Mouse (Mus musculus): ENCODE measurements around the gene Trip6.

Trip6 gene

GRCm38 (mm10) chr5:137314193-137315083 is at the start of gene Trip6:
Gene Trip6, minus strand, starts transcription at chr5:137314404.
- DNase-seq (ENCODE audit: low read depth, low spot score) = peak; percentile 89

- DNase-seq (ENCODE audit: low read depth, low spot score) = peak; percentile 64
These were observed 44.2 kb upstream of the Trip6 start for GRCm38 (mm10) chr5:137358382-137358781.

- DNase-seq (ENCODE audit: low read depth, low spot score) = peak; percentile 60
These were observed 39.9 kb upstream of the Trip6 start for GRCm38 (mm10) chr5:137354091-137354490.

GRCm38 (mm10) chr5:137352011-137352975 is 38.1 kb upstream of the Trip6 start:
- DNase-seq (ENCODE audit: low read depth, low spot score) = peak; percentile 93

GRCm38 (mm10) chr5:137351394-137351793 is 37.2 kb upstream of the Trip6 start:
- no peak for DNase-seq (ENCODE audit: low read depth, low spot score)

- DNase-seq (ENCODE audit: low read depth, low spot score) = no peak
These were observed 36.8 kb upstream of the Trip6 start for GRCm38 (mm10) chr5:137351058-137351380.

- DNase-seq (ENCODE audit: low read depth, low spot score) = no peak
These were observed 36.2 kb upstream of the Trip6 start for GRCm38 (mm10) chr5:137350205-137351057.

- DNase-seq (ENCODE audit: low read depth, low spot score) = peak; percentile 98
These were observed 35.4 kb upstream of the Trip6 start, which contains the start of gene Ephb4 for GRCm38 (mm10) chr5:137349384-137350204. Gene Ephb4, plus strand, starts transcription at chr5:137350109.

- DNase-seq (ENCODE audit: low read depth, low spot score) = no peak
These were observed 34.5 kb upstream of the Trip6 start for GRCm38 (mm10) chr5:137348482-137349383.

GRCm38 (mm10) chr5:137347856-137348255 is 33.7 kb upstream of the Trip6 start:
- no peak for DNase-seq (ENCODE audit: low read depth, low spot score)

- DNase-seq (ENCODE audit: low read depth, low spot score) = no peak
These were observed 32.8 kb upstream of the Trip6 start for GRCm38 (mm10) chr5:137346983-137347382.

GRCm38 (mm10) chr5:137346388-137346787 is 32.2 kb upstream of the Trip6 start:
- no peak for DNase-seq (ENCODE audit: low read depth, low spot score)

- DNase-seq (ENCODE audit: low read depth, low spot score) = peak; percentile 42
These were observed 31.6 kb upstream of the Trip6 start for GRCm38 (mm10) chr5:137345821-137346220.

GRCm38 (mm10) chr5:137343869-137344268 is 29.7 kb upstream of the Trip6 start:
- DNase-seq (ENCODE audit: low read depth, low spot score) = peak; percentile 51

GRCm38 (mm10) chr5:137343412-137343811 is 29.2 kb upstream of the Trip6 start:
- DNase-seq (ENCODE audit: low read depth, low spot score) = no peak

- DNase-seq (ENCODE audit: low read depth, low spot score) = no peak
These were observed 28.3 kb upstream of the Trip6 start for GRCm38 (mm10) chr5:137342407-137343012.

- no peak for DNase-seq (ENCODE audit: low read depth, low spot score)
These were observed 26.0 kb upstream of the Trip6 start for GRCm38 (mm10) chr5:137340222-137340621.

GRCm38 (mm10) chr5:137339290-137339979 is 25.2 kb upstream of the Trip6 start:
- DNase-seq (ENCODE audit: low read depth, low spot score) = peak; percentile 81
